Mouse (Mus musculus): ENCODE results near the gene Spata31d1d.
"Not testable (repeated sequence)": the region's sequence is repeated elsewhere in the genome, so short reads cannot be mapped to it uniquely, and the experiment has no call there.

Gene Spata31d1d

DNA sequence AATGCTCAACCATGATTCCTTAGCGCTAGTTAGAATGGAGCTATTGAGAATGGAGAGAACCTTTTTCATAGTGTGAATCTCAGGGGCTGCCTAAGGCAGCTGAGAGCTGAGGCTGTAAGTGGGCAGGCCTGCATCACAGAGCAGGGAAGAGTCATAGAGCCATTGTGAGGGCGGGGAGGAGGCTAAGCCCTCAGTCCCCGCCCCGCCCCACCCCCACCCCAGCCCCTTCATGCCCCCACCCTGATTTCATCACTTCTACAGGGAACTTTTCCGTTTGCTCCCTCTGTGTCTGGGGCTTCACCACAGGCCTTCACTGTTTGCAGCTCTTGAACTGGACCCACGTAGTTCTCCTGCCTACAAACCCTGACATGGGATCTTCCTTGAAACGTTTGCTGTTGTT is at the start of gene Spata31d1d:
TSS of gene Spata31d1d (minus strand) at position 101 of the 400 bp plus-strand sequence.
- DNase-seq = no peak

DNA sequence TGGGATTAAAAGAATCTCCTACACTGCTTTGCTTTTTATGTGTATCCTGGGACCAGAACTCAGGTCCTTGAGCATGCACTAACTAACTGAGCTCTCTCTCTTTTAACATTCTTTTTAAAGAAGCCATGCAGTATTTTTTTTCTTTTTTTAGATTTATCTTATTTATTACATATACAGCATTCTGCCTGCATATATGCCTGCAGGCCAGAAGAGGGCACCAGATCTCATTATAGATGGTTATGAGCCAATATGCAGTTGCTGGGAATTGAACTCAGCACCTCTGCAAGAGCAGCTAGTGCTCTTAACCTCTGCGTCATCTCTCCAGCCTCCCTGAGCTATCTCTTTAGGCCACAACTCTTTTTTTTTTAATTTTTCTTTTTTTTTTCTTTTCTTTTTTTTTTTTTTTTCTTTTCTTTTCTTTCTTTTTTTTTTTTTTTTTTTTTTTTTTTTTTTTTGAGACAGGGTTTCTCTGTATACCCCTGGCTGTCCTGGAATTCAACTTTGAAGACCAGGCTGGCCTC is 48.3 kb upstream of the Spata31d1d start:
- DNase-seq = not testable (repeated sequence)

DNA sequence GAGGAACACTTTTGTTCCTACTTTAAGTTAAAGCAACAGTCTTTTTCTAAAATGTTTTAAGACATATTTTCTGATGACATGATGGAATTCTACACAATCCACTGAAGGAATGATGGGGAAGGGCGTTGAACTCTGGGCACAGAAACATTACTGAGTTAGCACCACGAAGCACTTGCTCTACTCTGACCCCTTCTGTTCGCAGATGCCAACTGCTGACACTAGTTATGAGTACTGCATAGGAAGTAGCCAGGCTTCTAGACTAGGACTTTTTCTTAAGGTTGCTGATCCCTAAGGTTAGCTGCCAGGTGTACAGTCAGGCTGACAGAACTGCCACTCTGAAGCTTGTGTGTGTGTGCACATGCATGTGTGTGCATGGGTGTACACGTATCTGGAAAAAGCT is 47.7 kb upstream of the Spata31d1d start:
- peak in 1 of 2 experiments; percentile 21 for DNase-seq

DNA sequence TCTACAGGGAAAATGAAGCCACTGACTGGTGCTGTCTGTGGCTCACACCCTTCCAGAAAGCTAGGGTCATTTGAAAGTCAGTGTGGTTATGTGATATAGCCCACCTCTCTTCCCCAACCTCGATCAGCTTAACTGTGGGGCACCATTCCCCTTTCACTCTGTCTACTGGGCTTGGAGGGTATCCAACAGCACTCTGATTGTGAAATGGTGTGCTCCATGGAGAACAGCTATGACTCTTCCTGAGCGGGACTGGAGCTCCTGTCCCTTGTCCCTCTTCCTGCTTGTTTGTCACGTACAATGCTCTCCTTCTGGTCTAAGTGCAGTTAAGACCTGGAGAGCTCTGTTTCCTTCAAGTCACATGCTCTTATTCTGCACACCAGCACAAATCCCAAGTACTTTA is 43.6 kb upstream of the Spata31d1d start:
- no peak for DNase-seq

DNA sequence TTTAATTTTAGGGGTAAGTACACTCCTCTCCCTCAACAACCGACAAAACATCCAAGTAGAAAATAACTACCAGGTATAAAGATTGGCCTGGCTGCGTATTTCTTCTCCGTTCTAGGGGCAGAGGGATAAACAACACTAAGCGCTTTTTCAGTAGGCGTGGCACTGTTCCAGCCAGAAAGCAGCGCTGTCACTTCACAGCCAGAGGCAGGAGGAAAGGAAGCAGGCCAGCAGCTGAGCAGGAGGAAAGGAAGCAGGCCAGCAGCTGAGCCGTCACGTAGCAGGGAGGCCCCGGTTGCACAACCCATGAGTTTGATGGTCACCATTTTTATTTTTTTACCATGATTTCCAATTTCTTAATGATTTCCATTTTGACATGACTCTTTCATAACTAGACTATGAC is 39.7 kb upstream of the Spata31d1d start:
- peak; percentile 61 to 75 for DNase-seq

DNA sequence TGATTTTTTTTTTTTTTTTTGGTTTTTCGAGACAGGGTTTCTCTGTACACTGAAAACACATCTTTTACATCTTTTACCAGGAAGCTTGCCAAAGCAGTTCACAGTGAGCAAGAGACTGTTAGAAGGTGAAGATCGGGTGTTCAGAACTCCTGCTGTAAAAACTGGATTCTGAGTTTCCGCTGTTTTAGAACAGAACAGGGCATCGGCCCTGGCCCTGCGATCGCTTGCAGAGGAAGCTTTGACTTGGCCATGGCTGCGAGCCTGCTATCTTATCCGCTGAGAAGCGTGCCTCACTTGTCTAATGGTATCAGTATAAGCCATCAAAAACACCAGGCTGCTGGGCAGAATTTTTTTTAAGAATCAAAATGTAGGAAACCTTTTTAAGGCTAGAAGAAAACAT is 39.3 kb upstream of the Spata31d1d start:
- DNase-seq = peak in 1 of 2 experiments; percentile 7

DNA sequence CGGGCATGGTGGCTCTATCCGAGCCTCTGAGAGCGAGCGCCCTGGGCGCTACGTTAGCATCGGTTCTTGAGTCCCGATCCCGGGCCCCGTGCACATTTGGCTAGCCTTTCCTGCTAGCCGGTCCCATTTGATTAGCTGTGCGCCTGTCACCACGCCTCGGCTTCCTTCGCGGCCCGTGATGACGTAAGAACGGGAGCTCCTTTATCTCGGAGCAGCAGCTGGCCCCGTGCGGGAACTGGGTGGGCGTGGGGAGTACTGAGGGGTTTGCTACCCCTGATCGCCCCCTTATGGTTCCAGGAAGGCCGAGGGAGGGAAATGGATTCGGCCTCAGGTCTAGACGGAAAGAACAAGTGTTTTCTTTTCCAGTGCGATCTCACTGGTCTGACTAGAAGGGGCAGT is 38.6 kb upstream of the Spata31d1d start:
- peak; percentile 81 to 82 for DNase-seq

DNA sequence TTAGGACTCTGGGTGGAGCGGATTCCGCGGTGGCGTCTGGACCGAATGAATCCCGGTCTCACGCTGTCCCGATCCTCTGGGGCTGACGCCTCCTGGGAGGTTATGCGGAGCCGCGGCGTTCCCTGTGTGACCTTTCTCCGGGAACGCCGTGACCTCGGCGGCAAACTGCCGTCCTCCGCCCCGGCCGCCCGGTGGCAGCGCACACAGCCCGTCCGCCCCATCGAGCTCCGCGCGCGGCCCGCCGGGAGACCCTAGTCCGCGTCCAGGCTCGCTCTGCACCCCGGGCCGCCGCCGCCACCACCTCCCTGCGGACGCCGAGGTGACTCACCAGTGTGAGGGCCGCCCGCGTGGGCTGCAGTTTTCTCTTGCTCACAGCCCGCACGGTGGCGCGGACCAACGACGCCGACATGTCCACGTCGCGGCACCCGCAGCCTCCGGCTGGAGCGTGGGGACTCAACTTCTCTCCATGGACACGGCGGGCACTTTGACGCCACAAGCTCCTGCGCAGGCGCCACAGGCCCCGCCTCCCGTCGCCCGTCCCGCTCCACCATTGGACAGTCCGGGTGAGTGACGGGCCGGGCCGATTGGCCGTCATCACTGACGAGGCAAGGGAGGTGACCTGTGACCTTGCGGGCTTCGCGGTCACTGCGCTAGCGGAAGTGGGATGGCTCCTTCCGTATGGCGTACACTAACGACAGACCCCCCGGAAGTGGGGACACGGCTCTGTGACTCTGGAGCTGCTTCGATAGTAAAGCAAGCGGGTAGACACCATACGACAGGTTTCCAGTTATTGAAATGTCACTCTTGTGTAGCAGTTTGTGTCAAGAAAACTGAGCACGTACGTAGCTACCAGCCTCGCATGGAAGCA is 38.0 kb upstream of the Spata31d1d start, which contains the start of gene Isca1:
TSS of gene Isca1 (minus strand) at position 515 of the 868 bp plus-strand sequence.
- peak; percentile 99 for DNase-seq

DNA sequence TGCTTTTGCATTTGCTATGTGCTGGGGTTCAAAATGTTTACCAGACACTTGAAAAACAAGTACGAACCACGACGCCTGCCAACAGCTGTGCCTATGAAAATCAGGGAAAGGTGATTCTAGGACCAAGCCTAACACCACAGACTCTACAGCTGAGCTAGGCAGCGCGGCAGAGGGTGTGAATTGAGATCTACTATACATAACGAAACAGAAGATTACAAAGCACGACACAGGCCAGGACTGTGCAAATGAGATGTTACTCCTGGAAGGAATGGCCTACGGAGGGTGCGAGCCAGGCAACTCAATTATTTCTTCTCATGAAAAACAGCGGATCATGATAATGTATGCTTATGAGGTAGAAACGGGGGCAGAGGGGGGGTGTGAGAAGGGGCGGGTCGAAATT is 37.0 kb upstream of the Spata31d1d start:
- peak; percentile 9 to 16 for DNase-seq

DNA sequence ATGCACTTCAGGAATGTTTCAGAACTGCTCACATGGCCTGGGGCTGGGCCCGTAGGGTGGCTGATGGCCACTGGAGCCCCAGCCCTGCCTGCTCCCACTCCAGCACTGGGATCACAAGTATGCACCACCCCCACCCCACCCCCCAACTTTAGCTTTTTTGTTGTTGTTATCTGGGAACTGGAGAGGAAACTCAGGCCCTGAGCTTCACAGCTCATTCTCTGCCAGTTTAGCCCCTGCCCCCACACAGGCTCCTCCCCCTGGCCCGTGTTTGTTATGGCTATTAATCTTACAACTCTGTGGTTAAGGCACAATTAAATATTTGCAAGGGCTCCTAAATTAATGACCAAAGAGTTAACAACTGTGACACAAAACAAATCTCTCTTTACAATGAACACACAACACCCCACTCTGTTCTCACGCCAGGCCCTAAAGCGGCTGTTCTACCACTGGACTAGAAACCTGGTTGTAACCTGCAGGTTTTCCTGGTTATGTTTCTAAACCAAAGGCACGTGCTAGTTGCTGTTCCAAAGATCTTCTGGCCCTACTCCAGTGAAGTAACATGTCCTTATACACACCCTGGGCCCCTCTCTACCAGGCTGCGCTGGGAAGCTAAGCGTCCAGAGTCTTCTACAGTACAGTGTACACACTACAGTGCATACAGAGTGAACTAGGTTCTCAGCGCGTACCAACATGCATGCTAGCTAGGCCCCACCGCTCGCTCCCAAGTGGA is 35.4 kb upstream of the Spata31d1d start:
- peak; percentile 71 to 73 for DNase-seq

DNA sequence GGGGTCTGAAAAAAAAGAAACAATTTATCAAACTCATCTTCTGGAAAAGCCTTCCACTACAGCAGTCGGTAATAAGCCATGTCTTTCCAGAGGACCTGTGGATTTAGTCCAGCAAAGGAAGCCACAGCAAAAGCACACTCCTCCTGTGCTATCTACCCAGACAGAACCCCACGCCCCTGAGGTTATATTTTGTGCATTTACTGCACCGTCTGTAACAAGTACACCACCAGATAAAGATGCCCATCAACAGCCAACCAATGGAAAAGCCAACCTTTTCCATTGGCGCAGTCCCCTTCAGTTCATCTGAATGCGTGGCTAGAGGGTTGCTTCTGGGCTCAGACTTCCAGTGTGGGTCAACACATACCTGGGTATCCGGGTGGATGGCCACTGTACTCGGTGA is 31.2 kb upstream of the Spata31d1d start:
- no peak for DNase-seq

DNA sequence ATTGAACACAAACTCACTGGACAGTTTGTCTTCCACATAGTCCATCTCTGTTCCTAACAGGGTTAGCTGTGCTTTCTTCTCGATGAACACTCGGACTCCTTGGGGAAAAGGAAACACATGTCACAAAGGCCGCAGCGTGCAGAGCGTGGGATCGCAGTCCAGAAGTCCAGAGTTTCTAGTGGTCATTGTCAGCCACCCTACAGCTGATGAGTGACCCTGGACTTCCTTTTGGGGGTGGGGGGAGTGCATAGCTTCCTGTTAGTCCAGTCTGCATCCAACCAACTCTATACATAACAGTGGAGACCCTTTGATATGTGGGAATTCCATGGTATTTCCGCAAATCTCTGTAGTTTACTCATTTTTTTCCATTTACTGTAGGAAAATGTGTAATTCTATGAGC is 25.4 kb upstream of the Spata31d1d start:
- DNase-seq = peak in 1 of 2 experiments; percentile 14

DNA sequence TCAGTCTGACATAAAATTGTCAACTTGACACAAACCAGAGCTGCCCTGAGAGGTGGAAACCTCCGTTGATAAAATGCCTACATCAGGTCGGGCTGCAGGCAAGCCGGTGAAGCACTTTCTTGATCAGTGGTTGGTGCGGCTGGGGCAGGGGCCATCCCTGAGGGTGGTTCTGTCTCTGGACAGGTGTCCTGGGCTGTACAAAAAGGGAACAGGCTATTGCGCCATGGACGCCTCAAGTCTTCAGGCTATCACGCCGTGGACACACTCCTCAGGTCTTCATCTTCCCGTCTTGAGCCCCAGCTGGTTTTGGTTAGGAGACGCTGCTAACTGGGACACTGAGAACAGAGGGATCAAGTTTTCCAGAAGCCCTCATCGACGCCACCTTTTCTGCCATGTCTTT is 18.8 kb upstream of the Spata31d1d start:
- DNase-seq = no peak

DNA sequence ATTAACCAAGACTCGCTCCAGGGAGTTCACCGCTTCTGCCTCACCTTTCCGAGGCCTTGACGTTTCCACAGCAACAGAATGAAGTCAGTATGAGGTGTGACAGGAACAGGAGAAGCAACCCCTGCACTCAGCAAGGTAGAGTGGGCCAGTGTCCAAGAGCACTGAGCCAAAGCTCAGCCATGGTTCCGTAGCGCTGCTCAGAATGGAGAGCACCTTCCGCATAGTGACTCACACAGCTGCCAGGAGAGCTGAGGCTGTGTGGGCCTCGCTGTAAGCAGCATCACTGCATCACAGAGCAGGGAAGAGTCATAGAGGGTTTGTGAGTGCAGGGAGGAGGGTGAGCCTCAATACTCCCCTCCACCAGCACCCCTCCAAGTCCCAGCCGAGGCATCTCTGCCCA is 15.2 kb upstream of the Spata31d1d start, which contains the start of gene 1700014D04Rik:
TSS of gene 1700014D04Rik (minus strand) at position 42 of the 400 bp plus-strand sequence.
- DNase-seq = peak; percentile 27 to 33

DNA sequence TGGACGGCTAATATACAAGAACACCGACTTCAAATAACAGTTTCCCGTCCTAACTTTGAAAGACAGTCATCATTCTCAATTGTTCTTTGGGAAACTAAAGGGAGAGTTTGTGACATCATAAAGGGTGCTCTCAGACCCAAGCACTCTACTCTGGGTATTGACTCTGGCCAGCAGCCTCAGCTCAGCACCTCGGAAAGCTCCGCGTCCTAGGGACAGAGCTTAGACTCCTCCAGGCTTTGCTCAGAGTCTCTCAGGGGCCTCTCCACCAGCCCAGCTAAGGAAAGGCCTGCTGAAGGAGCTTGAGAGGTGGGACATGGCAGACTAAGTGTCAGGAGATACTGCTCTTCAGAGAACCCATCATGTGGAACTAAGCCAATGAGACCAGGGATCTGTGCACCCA is 14.6 kb upstream of the Spata31d1d start:
- DNase-seq = no peak

DNA sequence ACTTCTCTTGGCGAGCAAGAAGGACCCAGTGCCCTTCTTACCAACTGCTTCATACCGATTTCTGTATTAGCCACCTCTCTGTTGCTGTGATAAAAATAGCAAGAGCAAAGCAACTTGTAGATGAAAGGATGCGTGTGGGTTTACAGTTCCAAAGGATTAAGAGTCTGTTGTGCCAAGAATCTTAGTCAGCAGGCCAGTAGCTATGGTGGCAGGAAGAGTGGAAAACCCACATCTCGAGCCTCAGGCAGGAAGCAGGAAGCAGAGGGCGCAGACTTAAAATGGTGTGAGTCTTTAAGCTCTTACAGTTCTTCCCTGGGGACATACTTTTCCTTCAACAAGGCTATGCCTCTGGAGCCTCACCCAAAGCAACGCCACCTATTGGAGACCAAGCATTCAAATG is 13.9 kb upstream of the Spata31d1d start:
- DNase-seq = no peak

DNA sequence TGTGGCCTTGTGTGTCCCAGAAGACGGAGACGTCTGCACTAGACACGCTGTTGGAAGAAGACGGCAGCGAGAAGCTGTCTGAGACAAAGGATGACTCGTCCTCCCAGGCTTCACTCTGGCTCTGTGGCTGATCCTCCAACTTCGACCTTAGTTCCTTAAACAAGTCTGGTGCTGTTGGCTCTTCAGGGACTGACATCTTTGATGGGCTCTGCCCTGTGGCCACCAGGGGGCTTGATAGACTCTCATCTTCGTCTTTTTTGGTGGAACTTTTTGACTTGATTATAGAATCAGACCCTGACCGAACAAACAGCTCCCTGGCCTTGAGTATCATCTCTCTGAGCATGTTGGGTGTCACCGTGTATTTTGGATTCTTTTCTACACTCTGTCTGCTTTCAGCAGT is 10.1 kb upstream of the Spata31d1d start:
- no peak for DNase-seq

DNA sequence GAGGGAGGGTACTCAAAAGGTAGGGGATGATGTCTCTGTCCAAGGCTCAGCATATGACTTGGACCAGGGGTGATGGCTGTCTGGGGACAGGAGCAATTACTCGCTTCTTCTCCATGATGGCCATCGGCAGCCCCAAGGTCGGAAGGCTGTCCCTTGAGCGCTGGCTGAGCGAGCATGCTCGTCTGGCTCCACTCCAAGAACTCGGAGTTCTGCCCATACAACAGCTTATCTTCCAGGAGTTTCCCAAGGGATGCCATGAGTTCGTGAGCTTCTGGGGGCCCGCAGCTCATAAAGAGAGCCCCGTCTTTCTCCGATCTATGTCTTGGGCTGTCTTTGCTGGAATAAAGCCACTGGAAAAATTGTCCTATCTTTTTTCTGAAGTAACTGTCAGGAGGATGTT is 9.5 kb upstream of the Spata31d1d start:
- no peak for DNase-seq

DNA sequence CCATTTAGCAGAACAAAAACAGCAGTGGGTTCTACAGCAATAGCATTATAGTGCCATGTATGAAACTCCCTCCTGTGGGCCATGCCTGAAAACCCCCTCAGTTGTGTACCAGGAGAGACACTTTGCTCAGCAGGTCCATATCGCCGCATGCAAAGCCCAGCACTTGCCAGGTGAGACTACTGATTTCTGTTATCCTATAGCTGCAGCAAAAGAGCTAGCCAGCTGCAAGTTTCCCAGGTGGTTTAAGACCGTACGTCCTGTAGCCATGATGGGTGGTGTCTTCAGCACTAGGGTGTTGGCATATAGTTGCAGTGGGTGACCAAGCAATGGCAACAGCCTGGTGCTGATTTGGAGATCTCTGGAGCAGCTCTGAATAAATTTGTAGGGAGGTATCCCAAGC is 7.8 kb upstream of the Spata31d1d start:
- no peak for DNase-seq

DNA sequence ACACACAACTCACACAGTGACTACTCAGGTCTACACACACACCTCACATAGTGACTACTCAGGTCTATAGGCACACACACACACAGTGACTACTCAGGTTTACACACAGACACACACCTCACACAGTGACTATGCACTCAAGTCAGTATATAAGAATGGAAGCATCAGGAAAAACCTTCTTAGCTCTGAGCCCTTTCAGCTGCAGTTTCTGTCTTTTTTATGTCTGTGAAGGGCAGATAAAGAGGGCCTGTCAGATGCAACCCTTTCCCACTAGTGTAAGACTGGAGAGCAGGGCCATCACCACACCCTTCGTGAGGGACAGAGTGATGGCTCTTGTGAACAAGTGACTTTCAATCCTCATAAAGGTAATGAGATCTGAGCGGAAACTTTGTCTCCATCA is 6.9 kb upstream of the Spata31d1d start:
- DNase-seq = no peak

DNA sequence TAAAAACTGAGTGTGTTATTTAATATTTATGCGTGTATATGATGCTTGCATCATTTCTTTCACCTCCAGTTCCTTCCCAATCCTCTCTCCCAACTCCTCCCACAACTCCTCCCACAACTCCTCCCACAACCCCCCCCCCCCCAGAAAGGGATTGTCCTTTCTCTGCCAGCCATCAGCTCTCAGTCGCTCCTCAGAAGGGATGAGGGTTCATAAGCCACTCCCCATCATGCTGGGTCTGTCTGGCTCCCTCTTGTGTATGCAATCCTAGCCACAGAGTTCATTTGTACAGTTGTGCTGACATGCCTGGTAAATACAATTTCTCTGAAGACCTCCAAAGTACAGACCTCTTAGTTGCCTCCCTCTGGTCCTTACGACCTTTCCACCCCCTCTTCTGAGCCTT is 3.6 kb upstream of the Spata31d1d start:
- no peak for DNase-seq

DNA sequence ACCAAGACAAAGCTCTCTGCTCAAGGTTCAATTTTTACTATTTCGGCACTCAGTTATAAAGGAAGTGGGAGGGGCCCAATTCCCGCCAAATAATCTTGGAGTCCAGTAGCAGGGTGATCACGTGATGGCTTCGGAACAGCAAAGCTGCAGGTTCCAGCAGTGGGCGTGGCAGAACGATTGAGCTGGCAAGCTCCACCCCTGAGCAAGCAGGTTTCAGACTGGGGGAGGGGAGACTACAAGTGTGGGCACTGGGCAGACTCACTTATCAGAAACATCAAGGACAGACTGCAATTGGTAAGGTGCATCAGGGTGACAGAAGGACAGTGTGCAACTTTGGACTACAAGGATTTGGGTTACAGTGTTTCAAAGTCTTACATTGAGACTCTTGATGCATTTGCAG is 2.8 kb upstream of the Spata31d1d start:
- peak in 1 of 2 experiments; percentile 6 for DNase-seq

DNA sequence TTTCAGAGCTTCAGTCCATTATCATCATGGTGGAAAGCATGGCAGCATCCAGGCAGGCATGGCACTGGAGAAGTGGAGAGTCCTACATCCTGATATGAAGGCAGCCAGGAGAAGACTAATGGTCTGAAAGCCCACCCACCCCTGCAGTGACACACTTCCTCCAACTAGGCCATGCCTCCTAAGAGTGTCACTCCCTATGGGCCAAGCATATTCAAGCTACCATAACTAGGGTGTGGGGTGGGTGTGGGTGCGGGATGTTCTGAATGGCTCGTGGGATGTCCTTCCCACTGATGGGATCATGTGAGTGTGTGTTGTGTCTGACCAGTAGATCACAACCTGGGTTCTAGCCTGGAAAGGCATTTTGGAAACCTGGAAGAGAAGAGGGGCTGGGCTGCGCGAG is 2.4 kb upstream of the Spata31d1d start:
- no peak for DNase-seq
